Mouse (Mus musculus) gastrocnemius, adult 2 months (tissue): ENCODE measurements around the gene Magi2. TPM values are rescaled to one million over a fixed set of nuclear protein-coding genes. Genes with fewer than 3 reads are reported as not detected.

Experiments
- DNase-seq: peaks from one replicate; pipeline ENCODE4 v3.0.0; 2022
- H3K27ac ChIP-seq: fragments of 200-600 bp; 2 replicates; pipeline ENCODE4 v1.8.1; 2022; ENCODE audit warnings: mild to moderate bottlenecking
- H3K4me3 ChIP-seq: fragments of 200-600 bp; 2 replicates; pipeline ENCODE4 v1.8.1; 2022; ENCODE audit warnings: mild to moderate bottlenecking, moderate library complexity
- CTCF ChIP-seq: fragments of 200-600 bp; IDR thresholded peaks from 2 replicates; pipeline ENCODE4 v1.8.1; 2022; ENCODE audit warnings: antibody characterized with exemption, mild to moderate bottlenecking, moderate library complexity
- intact Hi-C: fragments of 180-260 bp; cut with DNase I; formaldehyde crosslinking; loops from one replicate; pipeline ENCODE4 v1.15.1; 2025
- total RNA-seq, 2 experiments: library from RNA; stranded (reverse); gene quantifications; 2 replicates each; pipeline ENCODE4 v1.2.3; 2021

Magi2 gene
- total RNA-seq, 2 experiments from 2014 or later: 0.98 to 1.6 TPM

- intact Hi-C loops: no loop called here
- DNase-seq: no peak
- TF ChIP-seq CTCF: no peak
- H3K4me3 ChIP-seq: no peak overlapping the region
- H3K27ac ChIP-seq: no peak overlapping the region
Observed at GRCm38 (mm10) chr5:20679920-20680319, 1453.1 kb downstream of the Magi2 start.

GRCm38 (mm10) chr5:20680833-20681530 lies 1454.1 kb downstream of the Magi2 start:
- intact Hi-C loops: no loop called here
- TF ChIP-seq CTCF: no peak

GRCm38 (mm10) chr5:20681660-20682059 lies 1454.8 kb downstream of the Magi2 start:
- H3K27ac ChIP-seq: no peak overlapping the region
- intact Hi-C loops: no loop called here
- no peak for DNase-seq
- TF ChIP-seq CTCF: no peak
- H3K4me3 ChIP-seq: no peak overlapping the region

More at GRCm38 (mm10) chr5:20680833-20681530, 1454.1 kb downstream of the Magi2 start:
- DNase-seq: no peak
- no peak overlapping the region for H3K27ac ChIP-seq
- H3K4me3 ChIP-seq: no peak overlapping the region

GRCm38 (mm10) chr5:20682208-20682607 lies 1455.4 kb downstream of the Magi2 start:
- no peak overlapping the region for H3K4me3 ChIP-seq
- intact Hi-C loops: no loop called here
- no peak overlapping the region for H3K27ac ChIP-seq
- no peak for DNase-seq
- TF ChIP-seq CTCF: no peak

- intact Hi-C loops: no loop called here
- Histone ChIP-seq H3K27ac (no peak overlapping the region), H3K4me3 (no peak overlapping the region)
- TF ChIP-seq CTCF: no peak
- DNase-seq: no peak
Observed at GRCm38 (mm10) chr5:20684112-20684511, 1457.3 kb downstream of the Magi2 start.

- DNase-seq: no peak
- intact Hi-C loops: no loop called here
- Histone ChIP-seq H3K27ac (no peak overlapping the region), H3K4me3 (no peak overlapping the region)
- TF ChIP-seq CTCF: no peak
Observed at GRCm38 (mm10) chr5:20692230-20692629, 1465.4 kb downstream of the Magi2 start.

GRCm38 (mm10) chr5:20699116-20699515 lies 1472.3 kb downstream of the Magi2 start:
- Histone ChIP-seq H3K4me3 (no peak overlapping the region), H3K27ac (no peak overlapping the region)
- intact Hi-C loops: no loop called here
- no peak for TF ChIP-seq CTCF
- no peak for DNase-seq

- intact Hi-C loops: loop anchor here (2.0 to 10.0 kb wide), 3 partner anchors 66 to 1179 kb away; no protein-coding TSS in a partner anchor
- peak overlapping the region; percentile 89 for H3K4me3 ChIP-seq
Observed at GRCm38 (mm10) chr5:20701483-20702421, 1474.9 kb downstream of the Magi2 start.

GRCm38 (mm10) chr5:20702480-20703303 lies 1475.9 kb downstream of the Magi2 start:
- intact Hi-C loops: loop anchor here (5.0 to 10.0 kb wide), 2 partner anchors 65 to 228 kb away; no protein-coding TSS in a partner anchor
- Histone ChIP-seq H3K4me3 (peak overlapping the region; percentile 89), H3K27ac (peak overlapping the region; percentile 89)
- TF ChIP-seq CTCF: peak; percentile 27; the same call in 1 of the 2 replicates
- DNase-seq: no peak

More at GRCm38 (mm10) chr5:20701483-20702421, 1474.9 kb downstream of the Magi2 start:
- TF ChIP-seq CTCF: peak; percentile 76
- H3K27ac ChIP-seq: peak overlapping the region; percentile 89
- peak; percentile 92 for DNase-seq

- Histone ChIP-seq H3K4me3 (peak overlapping the region; percentile 89), H3K27ac (no peak overlapping the region)
- no peak for TF ChIP-seq CTCF
- intact Hi-C loops: loop anchor here (5.0 to 10.0 kb wide), 2 partner anchors 64 to 229 kb away; no protein-coding TSS in a partner anchor
- DNase-seq: no peak
Observed at GRCm38 (mm10) chr5:20703304-20703700, 1476.5 kb downstream of the Magi2 start.

GRCm38 (mm10) chr5:20703971-20704575 lies 1477.2 kb downstream of the Magi2 start:
- intact Hi-C loops: loop anchor here (5.0 to 10.0 kb wide), 2 partner anchors 63 to 229 kb away; no protein-coding TSS in a partner anchor
- Histone ChIP-seq H3K4me3 (no peak overlapping the region), H3K27ac (no peak overlapping the region)
- no peak for DNase-seq
- TF ChIP-seq CTCF: no peak
